Mouse (Mus musculus) cortical plate, adult 2 months (tissue): ENCODE results near the gene Odf2. TPM values are rescaled to one million over a fixed set of nuclear protein-coding genes. Genes with fewer than 3 reads are reported as not detected.

ENCODE experiments used
- H3K27ac ChIP-seq: fragments of 200-500 bp; 2 replicates; pipeline ENCODE4 v1.5.1; 2012; ENCODE audit warnings: low read length, control low read depth, inconsistent platforms; ENCODE audit not compliant: insufficient read depth
- H3K4me1 ChIP-seq: fragments of 200-500 bp; 2 replicates; pipeline ENCODE4 v1.6.1; 2011; ENCODE audit warnings: low read length; ENCODE audit not compliant: control insufficient read depth, insufficient read depth
- H3K4me3 ChIP-seq: fragments of 200-500 bp; 2 replicates; pipeline ENCODE4 v1.5.1; 2011; ENCODE audit warnings: mild to moderate bottlenecking, low read length, control low read depth; ENCODE audit not compliant: insufficient read depth
- CTCF ChIP-seq: fragments of 200-500 bp; IDR thresholded peaks from 2 replicates; pipeline ENCODE4 v1.5.1; 2011; ENCODE audit warnings: mild to moderate bottlenecking, control low read depth, low read length; ENCODE audit not compliant: insufficient read depth; ENCODE audit errors: extremely low read depth
- POLR2A ChIP-seq: fragments of 200-500 bp; IDR thresholded peaks from 2 replicates; pipeline ENCODE4 v1.6.1; 2011; ENCODE audit warnings: mild to moderate bottlenecking, low read length, control low read depth; ENCODE audit not compliant: insufficient read depth; ENCODE audit errors: extremely low read depth
- polyA plus RNA-seq: library from polyadenylated mRNA; depleted of rRNA; stranded (reverse); fragments of >200 nt; gene quantifications from 2 replicates; pipeline ENCODE4 v1.2.3, GENCODE M21; 2012; rRNA removed

The Odf2 gene
- polyA plus RNA-seq, 1 experiment: 172 TPM

DNA sequence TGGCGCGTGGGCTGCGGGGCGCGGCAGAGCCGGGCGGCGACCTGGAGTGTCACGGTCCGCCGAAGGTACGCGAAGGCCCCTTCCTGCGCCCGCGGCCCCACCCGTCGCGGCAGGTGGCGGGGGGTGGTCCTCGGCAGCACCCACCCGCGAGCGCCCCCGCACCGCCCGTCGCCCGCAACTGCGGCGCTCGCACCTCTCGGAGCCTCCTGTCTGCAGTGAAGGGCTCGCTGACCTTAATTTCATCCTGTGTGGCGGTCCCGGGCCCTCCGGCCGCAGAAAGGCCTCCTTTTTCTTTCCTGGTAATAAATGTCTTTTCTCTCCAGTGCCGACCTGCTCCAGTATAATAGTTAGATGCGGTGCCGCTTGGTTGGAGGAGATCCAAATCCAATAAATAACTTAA lies 76.9 kb downstream of the Odf2 start:
- Histone ChIP-seq H3K4me3 (peak overlapping the region; percentile 83), H3K4me1 (peaks cover 18% of the 10 kb centered on the region), H3K27ac (peak overlapping the region; percentile 99)
- TF ChIP-seq POLR2A: no peak
- TF ChIP-seq CTCF: no peak

- peak overlapping the region; percentile 83 for H3K4me3 ChIP-seq
- TF ChIP-seq CTCF (no peak), POLR2A (no peak)
- H3K27ac ChIP-seq: no peak overlapping the region
- peaks cover 20% of the 10 kb centered on the region for H3K4me1 ChIP-seq
These were observed 77.8 kb downstream of the Odf2 start for GRCm38 (mm10) chr2:29966826-29967225.

GRCm38 (mm10) chr2:29967768-29968167 lies 78.7 kb downstream of the Odf2 start:
- Histone ChIP-seq H3K27ac (no peak overlapping the region), H3K4me3 (peak overlapping the region; percentile 83), H3K4me1 (peaks cover 22% of the 10 kb centered on the region)
- TF ChIP-seq CTCF (no peak), POLR2A (no peak)

- H3K4me3 ChIP-seq: peak overlapping the region; percentile 34; the same call in 1 of the 2 replicates
- H3K4me1 ChIP-seq: peaks cover 19% of the 10 kb centered on the region
- no peak overlapping the region for H3K27ac ChIP-seq
- TF ChIP-seq POLR2A: no peak
- TF ChIP-seq CTCF: no peak
These were observed 79.6 kb downstream of the Odf2 start for GRCm38 (mm10) chr2:29968638-29969037.

DNA sequence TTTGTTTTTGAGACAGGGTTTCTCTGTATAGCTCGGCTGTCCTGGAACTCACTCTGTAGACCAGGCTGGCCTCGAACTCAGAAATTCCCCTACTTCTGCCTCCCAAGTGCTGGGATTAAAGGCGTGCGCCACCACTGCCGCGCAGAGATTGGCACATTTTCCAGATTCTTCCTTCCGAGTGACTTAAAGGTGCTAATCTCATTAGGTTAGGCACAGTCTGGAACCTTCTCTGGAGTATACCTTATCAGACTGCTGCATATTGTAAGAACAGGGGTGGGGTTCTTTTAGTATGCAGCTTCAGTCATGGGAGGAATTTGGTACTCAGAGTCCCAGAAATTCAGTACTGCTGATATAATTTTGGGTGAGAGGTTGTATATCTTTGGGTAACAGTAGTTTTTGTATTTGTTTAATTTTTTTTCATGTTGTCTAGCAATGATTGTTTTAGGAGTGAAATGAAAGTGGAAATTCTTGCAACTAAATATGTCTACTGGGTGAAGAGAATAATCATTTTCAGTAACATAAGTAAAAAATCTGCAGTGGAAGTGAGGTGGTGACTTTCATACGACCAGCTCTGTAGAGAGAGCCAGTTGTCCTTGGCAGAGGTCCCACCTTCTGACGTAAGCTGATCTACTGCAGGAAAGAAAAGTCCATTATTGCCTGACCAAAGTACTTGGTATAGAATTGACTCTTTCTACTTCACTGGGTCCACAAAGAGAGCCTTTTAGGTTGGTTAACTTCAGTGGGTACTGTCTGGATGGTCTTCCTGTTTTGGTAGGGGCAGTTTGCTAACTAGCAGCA lies 83.0 kb downstream of the Odf2 start:
- Histone ChIP-seq H3K4me1 (peaks cover 19% of the 10 kb centered on the region), H3K27ac (peak overlapping the region; percentile 37; the same call in 1 of the 2 replicates), H3K4me3 (no peak overlapping the region)
- TF ChIP-seq CTCF (no peak), POLR2A (no peak)

DNA sequence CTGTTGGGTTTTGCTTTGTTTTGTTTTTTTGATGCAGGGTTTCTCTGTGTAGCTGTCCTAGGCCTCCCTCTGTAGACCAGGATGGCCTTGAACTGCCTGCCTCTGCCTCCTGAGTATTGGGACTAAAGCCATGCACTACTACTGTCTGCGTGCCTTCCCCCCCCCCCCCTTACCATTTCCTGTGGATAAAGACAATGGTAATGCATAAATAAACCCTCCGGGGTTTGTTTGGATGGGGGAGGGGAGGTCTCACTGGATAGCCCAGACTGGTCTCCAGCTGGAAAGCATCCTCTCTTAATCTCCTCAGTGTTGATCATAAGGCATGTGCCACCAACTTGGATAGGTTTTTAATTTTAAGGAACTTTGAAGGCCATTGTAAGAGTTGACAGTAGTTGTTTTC lies 84.5 kb downstream of the Odf2 start:
- no peak overlapping the region for H3K27ac ChIP-seq
- TF ChIP-seq CTCF (no peak), POLR2A (no peak)
- no peak overlapping the region for H3K4me3 ChIP-seq
- H3K4me1 ChIP-seq: peaks cover 16% of the 10 kb centered on the region

DNA sequence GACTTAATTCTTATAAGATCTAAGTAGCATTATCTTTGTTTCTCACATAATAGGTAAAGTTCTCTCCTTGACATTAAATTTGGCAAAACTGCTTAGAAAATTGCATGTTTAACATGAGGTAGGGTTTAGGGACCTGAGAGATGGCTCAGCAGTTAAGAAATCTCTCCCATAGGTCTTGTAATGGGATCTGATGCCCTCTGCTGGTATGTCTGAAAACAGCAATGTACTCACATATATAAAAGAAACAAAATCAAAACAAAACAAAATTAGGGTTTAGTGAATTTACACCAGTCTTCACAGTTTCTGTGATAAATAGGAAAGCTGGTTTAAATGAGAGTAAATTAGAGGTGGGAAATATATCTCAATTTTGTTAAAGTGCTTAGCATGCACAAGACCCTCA lies 88.3 kb downstream of the Odf2 start:
- no peak overlapping the region for H3K4me3 ChIP-seq
- TF ChIP-seq CTCF: peak; percentile 16; the same call in 1 of the 2 replicates
- no peak for TF ChIP-seq POLR2A
- peaks cover 7% of the 10 kb centered on the region; the same call in 1 of the 2 replicates for H3K4me1 ChIP-seq
- no peak overlapping the region for H3K27ac ChIP-seq

- no peak overlapping the region for H3K4me3 ChIP-seq
- TF ChIP-seq POLR2A (no peak), CTCF (no peak)
- peaks cover 4% of the 10 kb centered on the region; the same call in 1 of the 2 replicates for H3K4me1 ChIP-seq
- no peak overlapping the region for H3K27ac ChIP-seq
These were observed 91.6 kb downstream of the Odf2 start for GRCm38 (mm10) chr2:29980661-29981060.

Other genes starting within 250 kb of the Odf2 start
- gene Gm13420, start 137.5 kb upstream of the Odf2 start, polyA plus RNA-seq: 0.96 and 1.1 TPM in 2 replicates
- gene Gm13547, start 129.9 kb upstream of the Odf2 start, polyA plus RNA-seq: not detected in 2 replicates
- gene Coq4, start 101.7 kb upstream of the Odf2 start, polyA plus RNA-seq: 39.0 and 42.6 TPM in 2 replicates
- 37.6 and 40.0 TPM in 2 replicates for gene Trub2, start 100.7 kb upstream of the Odf2 start, polyA plus RNA-seq
- 74.2 and 77.1 TPM in 2 replicates for gene Slc27a4, start 86.6 kb upstream of the Odf2 start, polyA plus RNA-seq
- 68.6 and 75.0 TPM in 2 replicates for gene Urm1, start 69.1 kb upstream of the Odf2 start, polyA plus RNA-seq
- gene Cercam, start 20.1 kb upstream of the Odf2 start, polyA plus RNA-seq: 18.4 and 21.0 TPM in 2 replicates
- 49.4 and 53.1 TPM in 2 replicates for gene Gle1, start 46.2 kb downstream of the Odf2 start, polyA plus RNA-seq
- 772 and 816 TPM in 2 replicates for gene Sptan1, start 76.3 kb downstream of the Odf2 start, polyA plus RNA-seq
- 50.8 and 51.9 TPM in 2 replicates for gene Wdr34, start 159.7 kb downstream of the Odf2 start, polyA plus RNA-seq
- gene Set, start 168.2 kb downstream of the Odf2 start, polyA plus RNA-seq: 153 and 167 TPM in 2 replicates
- 2.2 and 2.4 TPM in 2 replicates for gene Pkn3, start 188.5 kb downstream of the Odf2 start, polyA plus RNA-seq
- 18.9 and 19.5 TPM in 2 replicates for gene Zdhhc12, start 204.4 kb downstream of the Odf2 start, polyA plus RNA-seq
- 155 and 173 TPM in 2 replicates for gene Zer1, start 235.4 kb downstream of the Odf2 start, polyA plus RNA-seq
- 43.4 and 43.8 TPM in 2 replicates for gene Tbc1d13, start 244.5 kb downstream of the Odf2 start, polyA plus RNA-seq